Mouse (Mus musculus) gastrocnemius, postnatal 14 days (tissue): ENCODE measurements around the gene D630023F18Rik. TPM values are rescaled to one million over a fixed set of nuclear protein-coding genes. Genes with fewer than 3 reads are reported as not detected.

Experiments used
- total RNA-seq, 2 experiments: library from RNA; stranded (reverse); gene quantifications; 2 replicates each; pipeline ENCODE4 v1.2.3; 2021

The D630023F18Rik gene
- total RNA-seq, 2 experiments from 2014 or later = not detected

Other genes starting within 250 kb of the D630023F18Rik start
- gene Plekhm3, start 166.4 kb downstream of the D630023F18Rik start, total RNA-seq = 1 to 10 TPM; 3.9 to 5.1 TPM
- not detected for gene Akr1cl, start 90.5 kb downstream of the D630023F18Rik start, total RNA-seq
- gene Cryge, start 72.1 kb downstream of the D630023F18Rik start, total RNA-seq = not detected
- gene Crygd, start 59.8 kb downstream of the D630023F18Rik start, total RNA-seq = not detected
- gene Crygc, start 49.5 kb downstream of the D630023F18Rik start, total RNA-seq = not detected
- gene Crygb, start 40.9 kb downstream of the D630023F18Rik start, total RNA-seq = not detected
- gene Cryga, start 19.8 kb downstream of the D630023F18Rik start, total RNA-seq = not detected
- not detected for gene Gm28845, start 3.7 kb downstream of the D630023F18Rik start, total RNA-seq
- gene Idh1, start 63.3 kb upstream of the D630023F18Rik start, total RNA-seq = 10 to 100 TPM; 39.9 to 51.1 TPM
- 1 to 10 TPM; 8.5 to 8.9 TPM for gene Pikfyve, start 63.5 kb upstream of the D630023F18Rik start, total RNA-seq
- not detected for gene Pth2r, start 158.8 kb upstream of the D630023F18Rik start, total RNA-seq